Comparison of ENCODE assay signal across 10 mouse cellular contexts in genomic region chr17:56664333-56664732, GRCm38 (mm10). TPM values are rescaled to one million over a fixed set of nuclear protein-coding genes. Genes with fewer than 3 reads are reported as not detected.
DNase-seq lines count a peak whose midpoint lies in the region; ATAC-seq lines count a peak whose summit lies in the region.
"Had no signal": no experiment of that assay in that cellular context is flagged by ENCODE, and none has a peak within 500 bp of the region (broad histone marks: within the 10 kb centered on the region; RNA-seq: fewer than 3 reads in every experiment).

No protein-coding gene starts in this region.

- peak overlapping the region; percentile 56 for H3K4me2 ChIP-seq in heart, embryonic 11.5 days
- H3K4me2 ChIP-seq in midbrain, embryonic 13.5 days (replicated peaks), result peak overlapping the region; percentile 5; the same call in 1 of the 2 replicates
- H3K4me2 ChIP-seq in midbrain, embryonic 15.5 days, result no peak overlapping the region
- H3K4me2 ChIP-seq in lung, embryonic 16.5 days (ENCODE audit: low read depth, low read length), result peak overlapping the region; percentile 49

- no peaks in the 10 kb centered on the region for H3K27me3 ChIP-seq in heart, embryonic 11.5 days (ENCODE audit: control insufficient read depth, insufficient read depth, low read length)
- H3K27me3 ChIP-seq in midbrain, embryonic 13.5 days, result peaks cover 20% of the 10 kb centered on the region
- 0 out of 2 replicates have a peak, but pooled peaks cover 6% of the 10 kb centered on the region for H3K27me3 ChIP-seq in midbrain, embryonic 15.5 days (replicated peaks)
- H3K27me3 ChIP-seq in lung, embryonic 16.5 days (ENCODE audit: control insufficient read depth, insufficient read depth, low read depth, low read length), result no peaks in the 10 kb centered on the region

- peak overlapping the region; percentile 21 for H3K4me3 ChIP-seq in heart, embryonic 11.5 days (ENCODE audit: low read depth, low read length)
- H3K4me3 ChIP-seq in midbrain, embryonic 13.5 days (replicated peaks), result no peak overlapping the region
- H3K4me3 ChIP-seq in midbrain, embryonic 15.5 days, result no peak overlapping the region
- peak overlapping the region; percentile 27 for H3K4me3 ChIP-seq in lung, embryonic 16.5 days (ENCODE audit: low read length)

- no peak overlapping the region for H3K27ac ChIP-seq in heart, embryonic 11.5 days (ENCODE audit: low read depth, low read length)
- H3K27ac ChIP-seq in midbrain, embryonic 13.5 days, result no peak overlapping the region
- no peak overlapping the region for H3K27ac ChIP-seq in midbrain, embryonic 15.5 days
- H3K27ac ChIP-seq in lung, embryonic 16.5 days (ENCODE audit: low read length), result peak overlapping the region; percentile 43; the same call in 1 of the 2 replicates

- 0 out of 2 replicates have a peak, but pooled peaks have one; percentile 23 for ATAC-seq in heart, embryonic 11.5 days (replicated peaks; ENCODE audit: insufficient number of reproducible peaks, low FRiP score, low TSS enrichment)
- ATAC-seq in midbrain, embryonic 13.5 days, result no peak
- ATAC-seq in midbrain, embryonic 15.5 days (replicated peaks), result no peak
- peak; percentile 77 for ATAC-seq in lung, embryonic 16.5 days (ENCODE audit: low read depth)

- intact Hi-C loops in heart, postnatal 36 days (cut with DNase I), result no loop called here

- 8% methylated on average over 10 of the region's 10 CpGs for WGBS in heart, embryonic 11.5 days (ENCODE audit: insufficient replicate concordance)
- WGBS in midbrain, embryonic 13.5 days, result 2% methylated on average over 10 of the region's 10 CpGs
- WGBS in midbrain, embryonic 15.5 days, result 2% methylated on average over 10 of the region's 10 CpGs
- WGBS in lung, embryonic 16.5 days, result 3% methylated on average over 10 of the region's 10 CpGs

- DNase-seq in heart, postnatal 36 days, result no peak
- DNase-seq in gastrocnemius, adult 18-20 months (ENCODE audit: low spot score), result no peak
- no peak for DNase-seq in cerebellum, postnatal 25 days
- no peak for DNase-seq in spleen, postnatal 10 days (ENCODE audit: low spot score in 2 of 2)
- DNase-seq: adrenal gland, postnatal 36 days; kidney, adult 18-20 months had no signal

- H3K36me3 ChIP-seq in heart, embryonic 11.5 days (ENCODE audit: control insufficient read depth, insufficient read depth, low read length), result no peaks in the 10 kb centered on the region
- H3K36me3 ChIP-seq in midbrain, embryonic 13.5 days, result no peaks in the 10 kb centered on the region
- no peaks in the 10 kb centered on the region for H3K36me3 ChIP-seq in midbrain, embryonic 15.5 days (replicated peaks)
- no peaks in the 10 kb centered on the region for H3K36me3 ChIP-seq in lung, embryonic 16.5 days (ENCODE audit: control insufficient read depth, insufficient read depth, low read length)

- peak overlapping the region; percentile 63; the same call in 1 of the 2 replicates for H3K9ac ChIP-seq in heart, embryonic 11.5 days (ENCODE audit: low read depth, low read length)
- no peak overlapping the region; the same call in 1 of the 2 replicates for H3K9ac ChIP-seq in midbrain, embryonic 13.5 days (replicated peaks)
- no peak overlapping the region for H3K9ac ChIP-seq in midbrain, embryonic 15.5 days
- H3K9ac ChIP-seq in lung, embryonic 16.5 days (ENCODE audit: low read length), result peak overlapping the region; percentile 50

- H3K4me1 ChIP-seq in heart, embryonic 11.5 days (ENCODE audit: control insufficient read depth, insufficient read depth, low read length), result peaks cover 9% of the 10 kb centered on the region
- peaks cover 14% of the 10 kb centered on the region for H3K4me1 ChIP-seq in midbrain, embryonic 13.5 days (replicated peaks)
- 0 out of 2 replicates have a peak, but pooled peaks cover 4% of the 10 kb centered on the region for H3K4me1 ChIP-seq in midbrain, embryonic 15.5 days
- H3K4me1 ChIP-seq in lung, embryonic 16.5 days (replicated peaks; ENCODE audit: control insufficient read depth, insufficient read depth, low read length), result peaks cover 9% of the 10 kb centered on the region

- H3K9me3 ChIP-seq in heart, embryonic 11.5 days (replicated peaks; ENCODE audit: control insufficient read depth, low read length), result no peaks in the 10 kb centered on the region
- H3K9me3 ChIP-seq in midbrain, embryonic 13.5 days, result no peaks in the 10 kb centered on the region
- no peaks in the 10 kb centered on the region for H3K9me3 ChIP-seq in midbrain, embryonic 15.5 days
- no peaks in the 10 kb centered on the region for H3K9me3 ChIP-seq in lung, embryonic 16.5 days (ENCODE audit: control insufficient read depth, low read length)

RNA-seq across cellular contexts. Expression of gene Ranbp3, which starts 8.8 kb away (rescaled TPM):
- polyA plus RNA-seq in heart, embryonic 11.5 days (2014; fragmentation: Nextera tagmentation; extraction: Ambion mirVana), result 65.9 and 66.2 TPM in 2 replicates
- 10 to 100 TPM; 34.9 to 38.0 TPM for total RNA-seq in heart, postnatal 36 days (2021)
- 108 and 109 TPM in 2 replicates for polyA plus RNA-seq in midbrain, embryonic 13.5 days (2015; fragmentation: Nextera tagmentation; extraction: Ambion mirVana)
- 109 and 116 TPM in 2 replicates for polyA plus RNA-seq in midbrain, embryonic 15.5 days (2015; fragmentation: Nextera tagmentation; extraction: Ambion mirVana)
- polyA plus RNA-seq in lung, embryonic 16.5 days (2015; fragmentation: Nextera tagmentation; extraction: Ambion mirVana), result 80.2 and 92.8 TPM in 2 replicates
- total RNA-seq in gastrocnemius, adult 18-20 months (2021), result 10 to 100 TPM; 36.1 to 39.6 TPM

RNA-seq across cellular contexts. Expression of gene Catsperd, which starts 36.4 kb away (rescaled TPM):
- polyA plus RNA-seq in heart, embryonic 11.5 days (2014; fragmentation: Nextera tagmentation; extraction: Ambion mirVana), result 0.20 and 0.42 TPM in 2 replicates
- not detected for total RNA-seq in heart, postnatal 36 days (2021)
- polyA plus RNA-seq in midbrain, embryonic 13.5 days (2015; fragmentation: Nextera tagmentation; extraction: Ambion mirVana), result 1.8 and 2.0 TPM in 2 replicates
- polyA plus RNA-seq in midbrain, embryonic 15.5 days (2015; fragmentation: Nextera tagmentation; extraction: Ambion mirVana), result 2.3 and 2.5 TPM in 2 replicates
- polyA plus RNA-seq in lung, embryonic 16.5 days (2015; fragmentation: Nextera tagmentation; extraction: Ambion mirVana), result 0.43 and 0.91 TPM in 2 replicates
- under 1 TPM in 1 of 2 experiments, not detected in 1; 0.16 TPM for total RNA-seq in gastrocnemius, adult 18-20 months (2021)

RNA-seq across cellular contexts. Expression of gene Lonp1, which starts 37.6 kb away (rescaled TPM):
- 54.1 and 62.2 TPM in 2 replicates for polyA plus RNA-seq in heart, embryonic 11.5 days (2014; fragmentation: Nextera tagmentation; extraction: Ambion mirVana)
- 100 to 1,000 TPM; 118 to 124 TPM for total RNA-seq in heart, postnatal 36 days (2021)
- polyA plus RNA-seq in midbrain, embryonic 13.5 days (2015; fragmentation: Nextera tagmentation; extraction: Ambion mirVana), result 40.9 and 43.4 TPM in 2 replicates
- 48.9 and 52.9 TPM in 2 replicates for polyA plus RNA-seq in midbrain, embryonic 15.5 days (2015; fragmentation: Nextera tagmentation; extraction: Ambion mirVana)
- polyA plus RNA-seq in lung, embryonic 16.5 days (2015; fragmentation: Nextera tagmentation; extraction: Ambion mirVana), result 41.1 and 41.7 TPM in 2 replicates
- total RNA-seq in gastrocnemius, adult 18-20 months (2021), result 10 to 100 TPM; 64.9 to 65.8 TPM

RNA-seq across cellular contexts. Expression of gene Rpl36, which starts 51.1 kb away (rescaled TPM):
- 1,303 and 1,414 TPM in 2 replicates for polyA plus RNA-seq in heart, embryonic 11.5 days (2014; fragmentation: Nextera tagmentation; extraction: Ambion mirVana)
- 100 to 1,000 TPM; 724 to 728 TPM for total RNA-seq in heart, postnatal 36 days (2021)
- polyA plus RNA-seq in midbrain, embryonic 13.5 days (2015; fragmentation: Nextera tagmentation; extraction: Ambion mirVana), result 1,197 and 1,215 TPM in 2 replicates
- polyA plus RNA-seq in midbrain, embryonic 15.5 days (2015; fragmentation: Nextera tagmentation; extraction: Ambion mirVana), result 917 and 926 TPM in 2 replicates
- 1,731 and 1,766 TPM in 2 replicates for polyA plus RNA-seq in lung, embryonic 16.5 days (2015; fragmentation: Nextera tagmentation; extraction: Ambion mirVana)
- 100 to 1,000 TPM; 632 to 662 TPM for total RNA-seq in gastrocnemius, adult 18-20 months (2021)

RNA-seq across cellular contexts. Expression of gene Ndufa11, which starts 53.2 kb away (rescaled TPM):
- polyA plus RNA-seq in heart, embryonic 11.5 days (2014; fragmentation: Nextera tagmentation; extraction: Ambion mirVana), result 651 and 677 TPM in 2 replicates
- total RNA-seq in heart, postnatal 36 days (2021), result 100 to 1,000 TPM; 847 to 875 TPM
- 465 and 479 TPM in 2 replicates for polyA plus RNA-seq in midbrain, embryonic 13.5 days (2015; fragmentation: Nextera tagmentation; extraction: Ambion mirVana)
- polyA plus RNA-seq in midbrain, embryonic 15.5 days (2015; fragmentation: Nextera tagmentation; extraction: Ambion mirVana), result 516 and 531 TPM in 2 replicates
- polyA plus RNA-seq in lung, embryonic 16.5 days (2015; fragmentation: Nextera tagmentation; extraction: Ambion mirVana), result 424 and 435 TPM in 2 replicates
- 100 to 1,000 TPM; 420 to 445 TPM for total RNA-seq in gastrocnemius, adult 18-20 months (2021)

Comparison
In these comparisons a context has a peak if more than half of its experiments do, and no peak if none do; other contexts are left out.
1. ATAC-seq: peak in heart, embryonic 11.5 days (single experiment) and lung, embryonic 16.5 days (single experiment); none in midbrain, embryonic 13.5 days (single experiment) and midbrain, embryonic 15.5 days (single experiment).
2. H3K4me3 ChIP-seq: peak in heart, embryonic 11.5 days (single experiment) and lung, embryonic 16.5 days (single experiment); none in midbrain, embryonic 13.5 days (single experiment) and midbrain, embryonic 15.5 days (single experiment).
3. H3K9ac ChIP-seq: peak in heart, embryonic 11.5 days (single experiment) and lung, embryonic 16.5 days (single experiment); none in midbrain, embryonic 13.5 days (single experiment) and midbrain, embryonic 15.5 days (single experiment).